Mouse (Mus musculus) liver, embryonic 14.5 days (tissue): ENCODE measurements around the gene Hoga1.

Source experiments
- CTCF ChIP-seq: IDR thresholded peaks from 2 replicates; pipeline ENCODE4 v1.5.1; 2016; ENCODE audit warnings: antibody characterized with exemption, low read depth, control low read depth
- EP300 ChIP-seq: IDR thresholded peaks from 2 replicates; pipeline ENCODE4 v1.6.1; 2016; ENCODE audit warnings: antibody characterized with exemption, low read depth

DNA sequence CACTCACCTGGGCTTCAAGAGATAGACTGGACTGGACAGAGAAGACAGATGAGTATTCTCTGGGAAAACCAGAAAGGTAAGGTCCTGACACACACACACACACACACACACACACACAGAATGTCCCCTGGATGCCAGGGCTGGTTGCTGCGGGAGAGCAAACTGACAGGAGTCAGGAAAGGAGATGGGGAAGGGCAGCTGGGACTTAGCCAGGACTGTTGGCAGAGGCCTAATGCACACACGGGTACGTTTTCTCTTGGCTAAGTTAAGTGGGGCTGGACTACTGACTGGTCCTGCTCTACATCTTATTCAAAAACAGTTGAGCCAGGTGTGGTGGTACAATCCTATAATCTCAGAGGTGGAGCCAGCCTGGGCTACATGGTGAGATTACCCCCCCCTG, 9.1 kb upstream of the Hoga1 start:
- no peak for TF ChIP-seq CTCF
- TF ChIP-seq EP300: no peak
